Mouse (Mus musculus): ENCODE results near the gene Otop3.

DNA sequence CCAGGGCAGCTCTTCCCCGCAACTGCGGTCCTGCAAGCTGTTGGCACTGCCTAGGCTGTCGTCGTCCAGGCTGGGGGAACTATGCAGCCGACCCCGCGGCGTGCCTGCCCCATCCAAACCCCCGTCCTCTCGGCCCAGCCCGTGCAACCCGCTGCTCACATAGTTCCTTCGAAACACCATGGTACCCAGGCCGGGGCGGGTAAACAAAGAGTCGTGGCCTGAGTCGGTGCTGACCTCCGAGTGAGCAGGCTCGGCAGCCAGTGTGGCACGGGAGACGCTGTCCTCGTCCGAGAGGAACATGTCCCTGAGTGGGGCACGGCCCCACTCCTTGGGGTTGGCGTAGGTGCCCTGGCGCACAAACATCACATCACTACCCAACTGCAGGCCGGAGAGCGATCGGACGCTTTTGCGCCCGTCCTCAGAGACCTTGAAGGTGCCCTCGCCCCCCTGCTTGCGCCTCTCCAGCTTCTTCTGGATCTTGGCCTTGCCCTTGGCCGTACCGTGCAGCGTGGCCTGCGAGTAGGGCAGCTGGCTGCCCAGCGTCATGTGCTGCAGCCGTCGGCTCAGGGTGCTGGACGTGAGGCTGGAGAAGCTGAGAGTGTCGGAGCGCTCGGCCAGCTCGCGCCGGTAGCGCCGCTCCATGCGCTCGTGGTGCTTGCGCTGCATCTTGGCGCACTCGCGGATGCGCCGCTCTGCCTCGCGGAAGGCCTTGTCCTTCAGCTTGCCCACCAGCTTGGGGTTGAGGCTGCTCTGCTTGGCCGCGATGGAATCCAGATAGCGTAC, 16.1 kb upstream of the Otop3 start:
- TF ChIP-seq CTCF (IDR thresholded peaks at IDR 0.05; ENCODE audit: borderline replicate concordance, control insufficient read depth, extremely low read depth, insufficient read depth, low read length, poor library complexity): no peak
- no peak for TF ChIP-seq POLR2A (IDR thresholded peaks at IDR 0.05; ENCODE audit: control insufficient read depth, extremely low read depth, insufficient read depth, low read length, poor library complexity)
